Mouse (Mus musculus): ENCODE results near the gene Rab20. TPM values are rescaled to one million over a fixed set of nuclear protein-coding genes. Genes with fewer than 3 reads are reported as not detected.
A peak's percentile ranks its signal among the peaks of the same experiment; 100 is the strongest.

Gene Rab20
- total RNA-seq, 1 experiment from 2014 or later: 1.7 TPM

DNA sequence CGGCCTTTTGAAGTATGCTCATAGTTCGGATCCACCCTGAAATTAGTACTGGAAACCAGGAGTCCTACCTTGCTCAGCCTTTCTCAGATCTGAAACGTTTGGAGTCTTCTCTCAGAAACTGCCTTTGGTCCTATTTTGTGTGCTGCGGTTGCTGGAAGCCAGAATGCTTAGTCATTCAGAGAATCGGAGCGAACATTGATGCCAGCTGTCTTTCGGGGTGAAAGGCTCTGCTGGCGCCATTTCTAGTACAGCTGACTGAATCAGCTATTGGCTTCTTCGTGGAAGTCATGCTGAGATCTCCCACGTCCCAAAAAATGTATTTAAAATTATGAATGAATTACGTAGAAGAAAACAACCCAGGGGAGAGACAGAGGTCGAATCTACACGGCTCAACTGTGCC, 60.7 kb downstream of the Rab20 start:
- no peak for ATAC-seq (replicated peaks; ENCODE audit: low read depth, poor library complexity, severe bottlenecking)

DNA sequence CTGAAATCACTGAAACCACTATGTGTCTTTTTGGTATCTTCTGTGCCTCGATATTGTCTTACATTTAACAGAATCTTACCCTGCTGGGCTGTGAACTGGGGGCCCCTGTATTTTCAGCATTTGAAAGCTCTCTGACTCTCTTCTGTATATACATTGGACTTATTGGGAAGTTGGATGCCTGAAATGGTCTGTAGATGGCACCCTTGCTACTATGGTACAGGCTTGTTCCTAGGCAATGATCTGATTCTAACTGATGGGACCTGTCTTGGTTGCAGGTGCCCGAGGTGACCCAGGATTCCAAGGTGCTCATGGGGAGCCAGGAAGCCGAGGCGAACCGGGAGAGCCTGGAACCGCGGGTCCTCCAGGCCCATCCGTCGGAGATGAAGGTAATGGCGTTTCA, 63.4 kb downstream of the Rab20 start:
- ATAC-seq (replicated peaks; ENCODE audit: low read depth, poor library complexity, severe bottlenecking): no peak; the same call in 1 of the 2 replicates

DNA sequence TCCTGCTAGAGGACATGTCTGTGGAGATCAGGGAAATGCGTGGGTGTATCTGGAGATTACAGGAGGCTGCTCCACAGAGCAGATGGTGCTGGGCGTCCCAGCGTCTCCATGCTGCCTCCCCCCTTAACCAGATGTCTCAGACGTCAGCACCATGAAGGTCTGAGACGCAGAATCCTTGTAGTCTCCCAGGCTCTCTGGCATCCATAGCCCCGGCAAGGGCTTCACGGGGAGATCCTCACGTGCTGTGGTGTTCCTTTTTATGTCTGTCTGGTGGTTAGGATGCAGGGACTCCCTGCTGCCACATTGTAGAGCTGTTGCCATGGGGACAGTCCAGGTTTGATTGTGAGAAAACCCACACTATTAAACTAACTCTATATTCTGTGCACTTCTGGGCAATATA, 64.2 kb downstream of the Rab20 start:
- ATAC-seq (replicated peaks; ENCODE audit: low read depth, poor library complexity, severe bottlenecking): no peak

DNA sequence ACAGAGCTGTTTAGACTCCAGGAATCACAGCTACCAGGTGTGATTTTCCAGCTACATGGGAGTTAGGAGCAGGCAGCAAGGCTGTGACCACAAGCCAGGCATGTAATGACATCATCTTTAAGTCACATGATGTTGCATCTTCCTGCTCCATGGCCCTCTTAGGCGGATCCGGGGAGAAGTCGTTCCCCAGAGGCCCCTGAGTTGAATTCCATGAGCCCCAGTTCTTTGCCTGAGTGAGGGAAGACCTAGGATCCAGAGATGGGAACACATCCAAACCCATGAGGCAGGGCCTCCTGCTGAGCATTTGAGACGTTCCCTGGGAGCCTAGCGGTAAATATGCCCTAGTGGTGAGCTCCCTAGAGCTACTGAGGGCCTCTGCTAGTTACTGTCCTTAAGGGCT, 66.1 kb downstream of the Rab20 start:
- no peak for ATAC-seq (replicated peaks; ENCODE audit: low read depth, poor library complexity, severe bottlenecking)

DNA sequence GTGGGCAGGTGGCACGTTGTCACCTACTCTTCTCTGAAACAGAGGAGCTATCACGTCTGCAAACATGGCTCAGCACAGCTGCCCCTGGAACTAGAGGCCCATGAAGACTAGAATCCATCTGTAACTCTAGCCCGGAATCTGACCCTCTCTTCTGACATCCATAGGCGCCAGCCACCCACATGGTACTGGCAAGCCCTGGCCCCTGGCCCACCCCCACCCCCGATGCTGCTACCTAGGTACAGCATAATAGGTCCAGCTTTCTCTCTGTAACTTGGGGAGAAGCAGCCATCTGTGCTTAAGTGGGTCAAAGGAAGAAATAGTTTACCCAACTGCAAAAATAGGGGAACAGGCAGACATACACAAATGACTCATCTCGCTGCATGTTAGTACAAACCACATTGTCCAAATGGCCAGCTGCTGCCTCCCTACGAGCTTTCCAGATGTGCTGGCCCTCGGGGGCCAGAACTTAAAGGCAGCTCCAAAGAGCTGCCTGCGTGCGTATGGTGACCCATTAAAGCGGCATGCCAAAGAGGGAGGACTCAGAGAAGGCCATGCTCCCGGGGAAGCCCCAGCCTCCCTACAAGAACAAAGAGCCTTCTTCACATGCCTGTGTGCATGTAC, 66.9 kb downstream of the Rab20 start:
- ATAC-seq (replicated peaks; ENCODE audit: low read depth, poor library complexity, severe bottlenecking): no peak

DNA sequence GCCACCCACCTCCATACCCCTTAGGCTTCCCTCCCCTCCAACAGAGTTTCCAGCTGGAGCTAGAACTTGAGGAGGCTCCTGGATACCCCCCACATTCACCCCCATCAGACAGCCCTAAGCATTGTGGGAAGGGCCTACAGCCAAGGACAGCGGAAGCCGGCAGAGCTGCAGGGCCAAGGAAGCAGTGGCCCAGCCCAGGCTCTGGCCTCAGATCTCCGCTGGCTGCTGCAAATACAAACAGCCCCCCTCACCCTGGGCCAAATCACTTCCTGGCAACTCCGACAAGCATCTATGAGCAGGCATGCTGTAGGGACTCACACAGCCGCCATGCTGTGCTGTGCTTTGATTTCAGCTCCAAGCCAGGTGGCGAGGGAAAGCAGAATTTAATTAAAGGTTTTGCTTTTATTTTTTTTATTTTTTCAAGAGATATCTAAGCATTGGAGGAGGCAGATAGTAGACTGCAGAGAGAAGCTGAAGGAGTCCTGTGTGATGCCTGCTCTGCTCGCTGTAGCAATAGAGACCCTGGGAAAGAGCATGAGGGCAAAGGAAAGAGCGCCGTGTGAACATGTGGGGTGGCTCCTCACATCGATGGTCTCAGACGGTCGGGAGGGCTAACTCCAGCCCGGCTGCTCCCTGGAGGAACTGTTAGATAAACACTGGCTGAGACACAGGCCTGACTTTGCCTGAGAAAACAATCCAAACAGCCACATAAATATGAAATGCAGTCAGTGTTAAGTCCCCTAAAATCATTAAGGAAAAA, 72.6 kb downstream of the Rab20 start:
- ATAC-seq (replicated peaks; ENCODE audit: low read depth, poor library complexity, severe bottlenecking): no peak

DNA sequence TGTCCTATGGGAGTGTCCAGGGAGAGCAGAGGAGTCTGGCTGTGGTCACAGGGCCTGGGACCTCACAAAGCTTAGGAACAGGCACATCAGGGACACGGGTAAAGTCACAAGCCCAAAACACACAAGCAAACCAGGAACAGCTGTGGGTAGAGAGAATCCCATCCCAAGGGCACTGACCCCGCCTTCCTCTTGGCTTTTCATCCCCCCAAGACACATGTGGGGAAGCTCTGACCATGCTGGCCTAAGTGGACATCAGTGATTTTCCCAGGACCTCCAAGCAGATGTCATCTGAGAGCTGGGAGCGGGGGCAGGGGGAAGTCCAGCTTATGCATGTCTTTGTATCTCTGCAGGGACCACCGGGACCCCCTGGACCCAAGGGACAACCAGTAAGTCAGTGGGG, 73.9 kb downstream of the Rab20 start:
- no peak for ATAC-seq (replicated peaks; ENCODE audit: low read depth, poor library complexity, severe bottlenecking)

DNA sequence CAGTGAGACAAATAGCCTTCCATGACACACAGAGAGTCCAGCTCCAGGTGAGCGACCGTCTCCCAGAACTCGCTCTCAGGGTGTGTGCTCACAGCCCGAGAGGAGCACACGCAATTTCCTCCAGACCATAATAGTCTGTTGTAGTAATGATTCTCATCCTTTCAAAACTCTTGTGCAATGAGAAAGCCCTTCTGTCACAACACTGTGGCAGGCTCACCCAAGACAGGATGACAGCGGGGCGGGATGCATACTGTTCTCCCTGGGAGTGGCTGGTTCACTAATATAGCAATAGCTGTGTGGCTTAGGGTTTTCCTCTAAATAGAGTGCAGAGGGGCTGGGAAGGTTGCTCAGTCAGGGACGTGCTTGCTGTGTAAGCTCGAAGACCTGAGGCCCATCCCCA, 74.7 kb downstream of the Rab20 start:
- peak; percentile 83 for ATAC-seq (replicated peaks; ENCODE audit: low read depth, poor library complexity, severe bottlenecking)

Other genes starting within 250 kb of the Rab20 start
- gene Col4a2, start 165.9 kb downstream of the Rab20 start, total RNA-seq (2017): 0.34 and 2.3 TPM in 2 replicates
- 2.4 and 3.6 TPM in 2 replicates for gene Col4a1, start 165.9 kb downstream of the Rab20 start, total RNA-seq (2017)
- gene Naxd, start 18.8 kb upstream of the Rab20 start, total RNA-seq (2017): 34.9 and 50.2 TPM in 2 replicates
- 40.0 and 41.7 TPM in 2 replicates for gene Cars2, start 72.1 kb upstream of the Rab20 start, total RNA-seq (2017)
- 53.5 and 69.9 TPM in 2 replicates for gene Ing1, start 76.9 kb upstream of the Rab20 start, total RNA-seq (2017)
- 85.5 and 98.0 TPM in 2 replicates for gene Ankrd10, start 157.0 kb upstream of the Rab20 start, total RNA-seq (2017)
- not detected in 2 replicates for gene 1700016D06Rik, start 222.4 kb upstream of the Rab20 start, total RNA-seq (2017)
- 20.5 and 20.6 TPM in 2 replicates for gene Arhgef7, start 249.0 kb upstream of the Rab20 start, total RNA-seq (2017)